Mouse (Mus musculus): ENCODE data around the gene Gm2000.

DNA sequence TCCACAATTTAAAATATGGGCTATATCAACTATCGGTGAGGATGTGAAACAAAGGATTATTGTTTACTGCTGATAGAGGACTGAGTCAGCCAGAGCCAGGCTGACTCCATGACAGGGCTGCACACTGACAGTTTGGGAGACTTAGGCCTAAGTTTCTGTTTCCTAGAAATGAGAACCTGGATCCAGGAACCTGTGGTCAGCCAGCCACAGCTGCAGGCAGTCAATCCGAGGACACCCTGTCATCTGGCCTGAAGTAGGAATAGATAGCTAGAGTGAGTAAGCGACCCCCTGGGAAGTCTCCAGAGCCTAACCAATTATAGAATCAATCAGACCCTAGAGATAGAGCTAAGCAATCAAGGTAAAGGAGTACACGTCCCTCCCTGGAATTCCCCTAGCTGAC, 21.4 kb upstream of the Gm2000 start:
- TF ChIP-seq CTCF (IDR thresholded peaks at IDR 0.05) (no peak), EP300 (IDR thresholded peaks at IDR 0.05) (no peak)
